Mouse (Mus musculus) activated CD4-positive, CD25-positive, alpha-beta regulatory T cell (primary cell): ENCODE results near the gene Mrpl16. TPM values are rescaled to one million over a fixed set of nuclear protein-coding genes. Genes with fewer than 3 reads are reported as not detected.

ENCODE experiments used
- polyA plus RNA-seq, 2 experiments: library from polyadenylated mRNA; unstranded; fragments of 100-300 nt; shearing (Covaris generic); gene quantifications; one replicate each; pipeline ENCODE4 v1.2.1; 2017

Mrpl16 gene
- polyA plus RNA-seq = 10 to 100 TPM; 45.1 to 47.2 TPM

GRCm38 (mm10) chr19:11770205-11770892 is at the start of gene Mrpl16:
Gene Mrpl16 (plus strand): TSS chr19:11770391.

DNA sequence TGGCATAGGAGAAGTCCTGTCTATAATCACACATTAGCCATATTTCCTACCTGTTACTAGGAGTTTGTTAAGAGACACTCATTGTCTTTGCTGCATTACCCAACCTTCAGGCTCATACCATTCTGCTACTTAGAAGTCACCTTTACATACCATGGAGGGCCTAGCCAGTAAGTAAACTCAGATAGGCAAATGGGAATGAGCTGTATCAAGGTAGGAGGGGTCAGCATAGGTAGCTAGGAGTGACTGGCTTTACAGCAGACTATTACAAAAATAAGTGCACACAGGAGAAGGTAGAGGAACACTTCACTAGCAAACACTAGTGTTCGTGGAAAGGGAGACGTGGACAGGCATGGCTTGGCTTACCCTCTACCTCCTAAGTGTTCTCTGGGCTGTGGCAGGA is 22.9 kb upstream of the Mrpl16 start, which contains the start of gene Gif:
Gene Gif, plus strand, starts transcription at position 257 of the 400 bp plus-strand sequence.

GRCm38 (mm10) chr19:11819143-11819700 is 49.0 kb downstream of the Mrpl16 start, which contains the start of gene Stx3:
Gene Stx3 (minus strand): TSS chr19:11819403.

Other genes starting within 250 kb of the Mrpl16 start
- gene Ms4a4d, start 233.6 kb upstream of the Mrpl16 start, polyA plus RNA-seq = 1 to 10 TPM; 1.5 to 2.8 TPM
- 10 to 100 TPM in 1 of 2 experiments, 1 to 10 TPM in 1; 9.3 to 10.1 TPM for gene Ms4a6d, start 165.5 kb upstream of the Mrpl16 start, polyA plus RNA-seq
- gene Ms4a2, start 146.7 kb upstream of the Mrpl16 start, polyA plus RNA-seq = under 1 TPM in 1 of 2 experiments, not detected in 1; 0.47 TPM
- gene Ms4a3, start 129.5 kb upstream of the Mrpl16 start, polyA plus RNA-seq = not detected
- not detected for gene Oosp2, start 109.8 kb upstream of the Mrpl16 start, polyA plus RNA-seq
- gene Oosp1, start 79.2 kb upstream of the Mrpl16 start, polyA plus RNA-seq = under 1 TPM in 1 of 2 experiments, not detected in 1; 0.26 TPM
- under 1 TPM in 1 of 2 experiments, not detected in 1; 0.44 TPM for gene Oosp3, start 73.3 kb upstream of the Mrpl16 start, polyA plus RNA-seq
- gene Gif, start 22.8 kb upstream of the Mrpl16 start, polyA plus RNA-seq = not detected
- 1 to 10 TPM; 2.4 to 2.6 TPM for gene Stx3, start 49.0 kb downstream of the Mrpl16 start, polyA plus RNA-seq
- under 1 TPM in 1 of 2 experiments, not detected in 1; 0.58 TPM for gene Olfr1417, start 68.8 kb downstream of the Mrpl16 start, polyA plus RNA-seq
- not detected for gene Olfr1418, start 90.7 kb downstream of the Mrpl16 start, polyA plus RNA-seq
- not detected for gene Olfr1419, start 104.7 kb downstream of the Mrpl16 start, polyA plus RNA-seq
- gene Olfr1420, start 116.2 kb downstream of the Mrpl16 start, polyA plus RNA-seq = not detected
- gene Patl1, start 142.0 kb downstream of the Mrpl16 start, polyA plus RNA-seq = 10 to 100 TPM; 18.3 to 20.1 TPM
- gene Osbp, start 195.6 kb downstream of the Mrpl16 start, polyA plus RNA-seq = 10 to 100 TPM; 36.9 to 44.3 TPM